Mouse (Mus musculus) megakaryocyte, embryonic 14.5 days (primary cell): ENCODE data around the gene Bak1.

ENCODE experiments used
- FLI1 ChIP-seq: IDR thresholded peaks from 2 replicates; pipeline ENCODE4 v1.6.1; 2012; ENCODE audit warnings: low read length, inconsistent platforms, mixed read lengths
- GATA1 ChIP-seq: IDR thresholded peaks from 3 replicates; pipeline ENCODE4 v1.6.1; 2012; ENCODE audit warnings: mixed read lengths, low read length, inconsistent platforms, borderline replicate concordance

DNA sequence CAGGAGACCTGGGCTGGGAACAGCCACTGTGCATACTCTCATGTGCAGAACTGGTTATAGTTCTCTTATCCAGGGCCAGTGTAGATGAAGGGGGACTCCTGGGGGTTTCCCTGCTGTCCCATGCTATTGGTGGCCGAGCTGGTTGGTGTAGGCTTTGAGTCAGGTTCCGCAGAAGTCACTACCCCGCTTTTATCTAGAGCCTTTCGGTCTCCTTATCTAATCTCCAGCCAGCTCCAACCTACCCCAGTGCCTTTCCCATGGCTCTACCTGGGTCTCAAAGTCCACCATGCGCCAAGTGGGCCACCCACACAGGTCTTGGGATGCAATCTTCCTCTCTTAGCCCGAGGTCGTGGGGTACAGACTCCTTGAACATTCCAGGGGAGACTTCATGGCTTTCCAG is 37.3 kb upstream of the Bak1 start:
- no peak for TF ChIP-seq GATA1
- no peak for TF ChIP-seq FLI1
